Mouse (Mus musculus) bone marrow, adult 2 months (tissue): ENCODE measurements around the gene Fstl4.

Source experiments
- CTCF ChIP-seq: fragments of 200-500 bp; IDR thresholded peaks from 2 replicates; pipeline ENCODE4 v1.5.1; 2011; ENCODE audit warnings: low read length, control low read depth; ENCODE audit not compliant: control insufficient read depth, insufficient read depth
- POLR2A ChIP-seq: fragments of 200-500 bp; IDR thresholded peaks from 2 replicates; pipeline ENCODE4 v1.6.1; 2011; ENCODE audit warnings: low read depth, mild to moderate bottlenecking, control low read depth, low read length, borderline replicate concordance; ENCODE audit not compliant: control insufficient read depth

- TF ChIP-seq CTCF (no peak), POLR2A (no peak)
Observed at GRCm38 (mm10) chr11:53140196-53140595, 375.8 kb downstream of the Fstl4 start.
